Mouse (Mus musculus) lung, postnatal 0 days (tissue): Measurements from ENCODE around the gene Krt82.

Experiments used
- CTCF ChIP-seq: IDR thresholded peaks from 2 replicates; pipeline ENCODE4 v1.5.1; 2016; ENCODE audit warnings: antibody characterized with exemption, mild to moderate bottlenecking
- EP300 ChIP-seq: IDR thresholded peaks from 2 replicates; pipeline ENCODE4 v1.6.1; 2016; ENCODE audit warnings: antibody characterized with exemption, mild to moderate bottlenecking, control low read depth

DNA sequence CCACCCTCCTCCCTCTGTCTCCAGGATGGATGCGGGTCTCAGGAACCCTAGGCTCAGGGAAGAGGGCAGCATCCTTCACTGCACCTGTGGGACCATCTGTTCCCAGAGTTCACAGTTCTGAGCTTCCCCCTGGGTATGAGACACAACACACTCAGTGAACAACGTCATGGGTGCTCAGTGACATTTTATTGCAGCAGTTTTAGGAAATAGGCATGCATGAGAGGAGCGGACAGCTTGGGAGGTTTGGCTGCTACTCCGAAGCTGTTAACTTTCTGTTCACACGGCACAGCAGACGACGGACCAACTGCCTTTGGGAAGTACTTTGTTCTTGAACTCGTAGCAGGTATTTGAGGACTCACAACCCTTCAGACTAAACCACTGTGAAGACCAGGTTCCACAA lies 1.7 kb upstream of the Krt82 start:
- TF ChIP-seq CTCF (no peak), EP300 (no peak)
